Mouse (Mus musculus): Measurements from ENCODE around the gene Ece1. TPM values are rescaled to one million over a fixed set of nuclear protein-coding genes. Genes with fewer than 3 reads are reported as not detected.

The Ece1 gene
- total RNA-seq, 2 experiments from 2014 or later: 47.6 to 54.2 TPM

DNA sequence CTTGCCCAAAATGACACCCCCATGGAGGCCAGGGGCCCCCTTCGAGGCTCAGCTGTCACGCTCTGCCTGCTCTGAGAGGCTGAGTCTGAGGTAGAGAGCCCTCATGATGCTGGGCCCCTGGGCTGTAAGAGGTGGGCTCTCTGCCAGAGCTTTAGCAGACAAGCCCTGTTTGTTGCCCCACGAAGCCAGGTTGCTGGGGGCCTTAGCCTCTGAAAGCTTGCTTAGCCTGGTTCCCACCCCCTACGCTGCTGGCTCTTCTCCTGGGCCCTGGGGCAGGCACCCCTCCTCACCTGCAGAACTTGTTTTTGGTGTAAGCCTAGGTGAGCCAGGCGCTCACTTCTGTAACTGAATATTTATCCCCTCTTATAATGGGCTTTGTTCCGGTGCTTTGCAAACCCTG lies 55.6 kb downstream of the Ece1 start:
- no peak for DNase-seq

DNA sequence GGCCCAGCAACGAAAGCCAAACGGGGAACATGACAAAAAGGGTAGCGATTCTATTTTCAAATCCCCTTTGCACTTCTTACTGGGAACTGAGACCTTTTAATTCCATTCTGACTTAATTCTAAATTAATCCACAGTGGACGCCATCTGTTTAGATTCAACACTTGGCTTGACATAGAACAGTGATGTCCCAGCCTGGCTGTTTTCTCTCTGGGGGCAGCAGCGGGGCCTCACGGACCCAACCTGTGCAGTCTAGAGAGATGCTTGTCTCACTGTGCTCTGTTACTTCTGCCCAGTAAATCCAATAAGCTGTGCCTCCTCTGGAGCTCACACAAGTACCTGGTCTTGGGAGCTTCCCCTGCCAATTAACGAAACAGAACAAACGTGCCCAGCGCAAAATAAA lies 56.5 kb downstream of the Ece1 start:
- no peak for DNase-seq

DNA sequence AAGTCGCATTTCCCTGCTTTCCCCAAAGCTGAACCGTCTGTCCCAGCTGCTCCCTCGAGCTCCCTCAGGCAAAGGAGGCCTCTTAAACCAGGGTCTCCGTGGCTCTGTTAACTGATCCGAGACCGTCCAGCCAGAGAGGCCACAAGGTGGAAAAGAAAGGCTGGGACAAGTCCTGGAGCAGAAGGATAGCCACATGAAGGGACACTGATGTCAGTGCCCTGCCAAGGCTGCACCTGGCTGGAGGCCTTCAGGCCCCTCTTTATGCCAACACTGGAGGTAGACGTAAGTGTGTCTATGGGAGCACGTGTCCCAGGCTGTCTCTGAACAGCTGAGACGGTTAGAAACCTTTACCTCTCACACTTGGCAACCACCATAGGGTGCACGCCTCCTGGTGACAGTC lies 57.1 kb downstream of the Ece1 start:
- no peak for DNase-seq

DNA sequence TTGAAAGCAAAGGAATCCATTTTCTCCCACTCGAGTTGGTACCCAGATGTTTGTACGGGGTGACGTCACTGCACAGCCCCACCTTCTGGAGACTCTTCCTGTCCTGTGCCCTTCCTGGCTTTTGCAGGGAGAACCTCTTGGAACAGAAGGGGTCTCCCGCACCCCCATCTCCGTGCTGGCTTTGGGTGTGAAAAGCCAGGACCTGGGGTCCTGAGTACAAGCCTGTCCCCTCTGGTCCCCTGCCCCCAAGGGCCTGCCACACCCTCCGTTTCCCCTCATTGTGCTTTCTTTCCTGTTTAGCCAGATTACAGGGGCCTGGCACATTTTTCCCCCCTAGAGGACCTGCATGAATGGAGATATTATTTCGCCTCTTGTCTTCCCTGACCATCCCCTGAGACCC lies 58.0 kb downstream of the Ece1 start:
- peak; percentile 48 for DNase-seq

DNA sequence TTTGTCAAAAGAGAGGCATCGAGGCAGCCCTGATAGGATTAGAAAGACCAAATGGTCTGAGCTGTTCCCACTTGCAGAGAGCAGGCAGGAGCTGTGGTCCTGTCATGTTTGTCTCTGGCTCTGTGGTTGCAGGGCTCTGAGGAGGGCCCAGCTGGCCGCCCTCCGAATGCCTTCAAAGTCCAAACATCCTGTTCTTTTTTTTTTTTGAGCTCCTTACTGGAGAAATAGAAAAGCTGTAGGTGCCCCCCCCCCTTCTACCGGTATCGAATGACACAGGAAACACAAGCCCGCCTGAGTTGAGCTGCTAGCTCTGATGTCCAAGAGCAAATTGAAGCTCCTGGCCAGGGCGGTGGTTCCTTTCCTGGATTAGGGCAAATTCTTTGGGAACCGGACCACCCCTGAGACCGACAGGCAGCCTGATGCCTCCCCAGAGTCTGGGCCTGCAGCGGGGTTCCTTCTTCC lies 58.5 kb downstream of the Ece1 start:
- DNase-seq: peak; percentile 35

DNA sequence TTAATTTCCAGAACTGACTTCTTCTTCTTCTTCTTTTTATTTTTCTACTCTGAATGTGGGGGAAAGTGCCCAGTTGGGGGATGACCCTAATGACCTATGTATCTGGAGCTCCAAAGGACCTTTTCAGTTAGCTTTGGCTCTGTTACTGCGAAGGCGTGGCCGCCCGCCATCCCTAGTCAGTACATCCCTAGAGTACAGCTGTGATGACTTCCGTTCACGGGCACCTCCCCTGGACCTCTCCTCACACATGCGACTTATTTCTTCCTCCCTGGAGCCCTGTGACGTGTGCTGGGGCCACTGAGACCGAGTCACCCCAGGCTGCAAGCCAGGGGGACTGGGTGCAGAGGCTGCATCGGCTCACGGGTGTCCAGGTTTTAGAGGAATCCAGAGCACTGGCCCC lies 59.5 kb downstream of the Ece1 start:
- no peak for DNase-seq

DNA sequence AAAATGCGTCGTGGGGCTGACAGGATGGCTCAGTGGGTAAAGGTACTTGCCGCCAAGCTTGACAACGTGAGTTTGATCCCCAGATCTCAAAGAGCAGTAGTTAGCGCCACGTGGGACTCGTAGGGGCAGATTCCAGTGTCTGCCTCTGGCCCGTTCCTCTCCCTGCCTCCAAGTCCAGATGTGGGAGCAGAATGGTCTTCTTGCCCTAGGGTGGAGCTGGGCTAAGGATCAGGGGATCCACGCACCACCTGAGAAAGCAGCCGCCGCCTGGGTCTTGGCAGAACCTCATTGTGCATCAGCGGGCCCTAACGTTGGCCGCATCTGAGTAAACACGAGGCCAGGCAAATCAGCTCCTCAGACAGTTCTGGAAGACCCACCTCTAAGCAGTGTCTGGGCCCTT lies 61.0 kb downstream of the Ece1 start:
- no peak for DNase-seq

DNA sequence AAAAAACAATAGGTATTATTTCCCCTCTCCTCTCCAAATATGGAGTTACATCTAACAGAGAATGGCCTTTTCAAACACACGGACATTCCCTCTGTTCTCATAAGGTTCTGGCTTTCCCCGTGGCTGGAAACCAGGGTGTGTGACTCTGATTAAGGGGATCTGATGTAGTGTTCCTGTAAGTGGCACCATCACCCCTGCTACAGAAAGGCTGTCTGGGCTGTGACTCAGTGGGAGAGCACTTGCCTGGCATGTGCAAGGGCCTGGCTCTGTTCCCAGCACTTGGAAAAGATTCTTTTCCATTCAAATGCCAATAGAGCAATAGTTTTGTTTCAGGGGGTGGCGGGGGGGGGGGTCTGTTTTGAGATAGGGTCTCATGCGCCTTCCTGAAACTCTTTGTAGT lies 63.1 kb downstream of the Ece1 start:
- DNase-seq: no peak

DNA sequence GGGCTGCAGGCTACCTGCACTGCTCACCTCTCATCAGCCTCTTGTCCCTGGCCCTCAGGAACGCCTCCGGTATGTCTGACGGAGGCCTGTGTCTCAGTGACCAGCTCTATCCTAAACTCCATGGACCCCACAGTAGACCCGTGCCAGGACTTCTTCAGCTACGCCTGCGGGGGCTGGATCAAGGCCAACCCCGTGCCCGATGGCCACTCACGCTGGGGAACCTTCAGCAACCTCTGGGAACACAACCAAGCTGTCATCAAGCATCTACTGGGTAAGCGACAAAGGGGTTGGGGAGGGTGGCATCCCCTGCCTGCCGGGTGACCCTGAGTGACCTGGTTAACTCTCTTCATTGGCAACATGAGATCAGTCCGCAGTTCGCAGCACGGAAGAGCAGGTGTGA lies 64.1 kb downstream of the Ece1 start:
- DNase-seq: no peak

DNA sequence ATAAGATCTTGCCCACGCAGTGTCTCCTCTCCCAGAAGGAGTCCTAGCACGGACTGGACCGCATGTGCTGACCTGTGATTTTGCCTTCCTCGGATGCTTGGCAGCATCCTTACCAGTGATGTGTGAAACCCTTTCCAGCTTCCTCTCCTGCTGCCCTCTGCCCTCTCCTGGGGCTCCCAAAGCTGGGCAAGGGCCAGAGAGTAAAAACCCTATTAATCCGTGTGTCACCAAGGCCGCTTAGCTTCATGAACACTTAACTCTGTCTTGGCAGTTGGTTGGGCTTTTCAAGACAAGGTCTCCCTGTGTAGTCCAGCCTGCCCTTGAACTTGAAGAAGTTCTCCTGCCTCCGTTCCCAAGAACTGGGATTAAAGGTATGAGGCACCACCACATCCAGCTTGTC lies 65.1 kb downstream of the Ece1 start:
- DNase-seq: no peak

DNA sequence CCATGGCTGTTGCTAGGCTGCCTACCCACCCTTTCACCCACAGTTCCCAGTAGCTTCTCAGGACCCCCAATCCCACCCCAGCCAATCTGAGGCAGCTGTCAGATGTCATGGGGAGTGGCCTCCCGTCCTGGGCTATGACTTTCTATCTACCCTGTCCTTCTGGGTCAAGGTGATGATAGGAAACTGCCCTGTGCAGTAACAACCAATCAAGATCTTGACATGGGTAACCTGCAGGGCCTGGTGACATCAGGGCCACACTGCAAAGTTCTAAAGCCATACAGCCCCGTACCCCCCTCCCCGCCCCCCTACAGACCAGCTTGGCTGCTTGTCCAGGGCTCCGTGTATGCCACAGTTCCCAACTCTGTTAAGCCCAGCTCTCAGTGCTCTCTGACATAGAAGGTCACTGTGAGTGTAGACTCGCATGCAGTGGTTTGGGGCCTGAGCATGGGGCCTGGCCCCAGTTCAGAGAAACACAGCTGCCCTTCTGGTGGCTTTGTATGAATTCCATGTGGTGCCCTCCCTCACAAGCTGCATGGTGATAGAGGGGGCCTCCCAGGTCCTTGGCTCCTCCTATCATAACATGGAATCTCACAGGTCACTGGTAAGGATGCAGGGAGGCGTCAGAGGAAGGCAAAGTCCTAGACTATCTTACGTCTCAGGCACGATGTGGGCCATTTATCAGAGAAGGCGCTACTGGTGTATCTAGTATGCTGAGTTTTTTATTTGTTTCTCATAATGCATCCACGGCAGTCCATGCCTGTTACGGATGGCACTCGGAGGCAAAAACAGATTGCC lies 65.9 kb downstream of the Ece1 start:
- DNase-seq: no peak

DNA sequence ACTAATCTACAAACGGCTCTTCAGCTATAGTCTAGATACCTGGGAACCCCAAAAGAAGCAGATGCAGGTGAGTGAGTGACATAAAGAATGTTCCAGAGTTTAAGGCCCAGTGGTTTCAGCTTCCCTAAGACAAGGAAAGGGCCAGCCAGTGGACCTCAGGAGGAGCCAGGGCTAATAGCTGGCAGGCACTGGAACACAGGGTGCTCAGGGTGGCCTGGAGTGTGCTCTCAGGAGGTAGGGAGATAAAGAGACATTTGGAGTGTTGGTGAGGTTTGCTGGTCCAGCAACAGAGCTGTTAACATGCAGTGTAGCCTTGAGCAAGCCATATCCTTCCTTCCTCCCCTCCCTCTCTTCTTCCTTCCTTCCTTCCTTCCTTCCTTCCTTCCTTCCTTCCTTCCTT lies 66.8 kb downstream of the Ece1 start:
- no peak for DNase-seq

DNA sequence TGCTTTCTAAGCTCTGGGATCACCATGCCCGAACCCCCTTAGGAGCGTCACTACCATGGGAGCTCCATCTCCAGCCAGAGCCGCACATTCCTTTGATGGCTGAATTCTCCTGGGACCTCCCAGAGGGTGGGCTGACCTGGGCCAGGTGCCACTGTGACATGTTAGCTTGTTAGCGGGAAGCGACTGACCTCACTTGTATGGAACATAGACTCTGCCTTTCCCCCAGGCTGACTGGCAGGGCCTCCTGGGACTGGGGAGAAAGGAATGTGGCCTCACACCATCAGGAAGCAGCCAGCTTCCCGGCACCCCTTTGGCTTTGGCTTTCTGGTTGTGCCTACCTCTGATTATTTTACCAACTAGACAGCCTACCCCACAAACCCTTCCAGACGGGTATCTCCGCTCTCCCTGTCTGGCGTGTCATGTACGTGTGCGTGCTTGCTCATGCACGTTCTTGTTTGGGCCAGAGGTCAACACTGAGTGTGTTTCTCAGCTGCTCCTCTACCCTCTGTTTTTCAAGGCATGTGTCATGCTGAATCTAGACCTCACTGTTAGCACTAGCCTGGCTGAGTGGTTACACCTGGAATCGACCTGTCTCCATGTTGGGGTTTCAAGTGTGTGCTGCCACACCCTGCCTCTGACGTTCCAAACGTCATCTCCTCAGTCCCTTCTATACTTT lies 67.4 kb downstream of the Ece1 start:
- no peak for DNase-seq

DNA sequence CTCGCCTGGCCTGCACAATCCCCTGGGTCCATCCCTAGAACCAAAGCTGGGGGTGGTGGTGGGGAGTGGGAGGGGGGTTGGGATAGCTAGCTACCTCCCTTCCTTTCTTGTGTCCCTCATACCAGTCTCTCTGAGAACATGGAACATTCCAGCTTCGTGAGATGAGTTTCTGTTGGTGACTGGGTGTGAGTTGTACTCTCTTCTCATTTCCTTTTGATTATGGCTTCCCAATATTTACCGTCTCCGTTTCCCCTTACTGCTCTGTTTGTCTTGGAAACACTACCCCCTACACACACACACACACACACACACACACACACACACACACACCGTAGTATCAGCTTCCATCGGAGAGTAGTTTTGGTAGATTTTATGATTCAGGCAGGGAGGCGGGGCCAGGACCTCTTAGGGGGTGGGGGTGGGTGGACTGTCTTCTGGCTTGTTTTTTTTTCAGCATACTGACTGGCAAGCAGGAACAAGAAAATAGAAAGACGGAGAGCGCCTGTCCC lies 68.5 kb downstream of the Ece1 start:
- peak; percentile 34 for DNase-seq

DNA sequence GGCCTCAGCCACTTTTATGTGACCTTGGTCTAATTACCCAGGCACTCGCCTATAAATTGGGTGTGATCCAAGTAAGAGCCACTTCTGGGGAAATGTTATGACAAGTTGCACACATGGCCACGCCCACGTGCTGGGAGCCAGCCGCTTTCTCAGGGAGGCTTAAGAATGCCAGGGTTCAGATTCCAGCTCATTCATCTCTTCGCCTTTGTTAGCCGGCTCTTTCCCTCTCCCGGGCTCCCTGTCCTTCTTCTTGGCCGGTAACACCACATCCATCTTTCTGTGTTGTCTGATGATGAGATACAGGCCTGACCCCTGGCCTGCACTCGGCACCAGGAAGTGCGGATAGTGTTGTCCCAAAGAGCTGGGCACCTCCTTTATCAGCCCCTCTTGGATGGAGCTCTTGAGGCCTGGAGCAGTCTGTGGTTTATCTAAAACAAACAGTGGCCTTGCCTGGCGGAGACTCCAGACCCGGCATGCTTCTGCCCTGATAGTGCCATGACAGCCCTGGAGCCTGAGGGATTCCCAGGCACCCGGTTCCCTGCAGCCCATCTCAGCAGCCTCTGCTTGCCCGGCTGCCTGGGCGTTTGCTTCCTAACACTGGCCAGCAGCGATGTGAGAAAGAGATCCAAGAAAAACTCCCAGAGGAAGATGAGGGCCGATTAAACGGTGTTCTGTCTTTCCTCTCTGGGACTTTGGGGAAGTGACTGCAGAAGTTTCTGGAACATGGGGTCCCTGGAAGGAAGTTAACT lies 69.1 kb downstream of the Ece1 start:
- peak; percentile 73 for DNase-seq

DNA sequence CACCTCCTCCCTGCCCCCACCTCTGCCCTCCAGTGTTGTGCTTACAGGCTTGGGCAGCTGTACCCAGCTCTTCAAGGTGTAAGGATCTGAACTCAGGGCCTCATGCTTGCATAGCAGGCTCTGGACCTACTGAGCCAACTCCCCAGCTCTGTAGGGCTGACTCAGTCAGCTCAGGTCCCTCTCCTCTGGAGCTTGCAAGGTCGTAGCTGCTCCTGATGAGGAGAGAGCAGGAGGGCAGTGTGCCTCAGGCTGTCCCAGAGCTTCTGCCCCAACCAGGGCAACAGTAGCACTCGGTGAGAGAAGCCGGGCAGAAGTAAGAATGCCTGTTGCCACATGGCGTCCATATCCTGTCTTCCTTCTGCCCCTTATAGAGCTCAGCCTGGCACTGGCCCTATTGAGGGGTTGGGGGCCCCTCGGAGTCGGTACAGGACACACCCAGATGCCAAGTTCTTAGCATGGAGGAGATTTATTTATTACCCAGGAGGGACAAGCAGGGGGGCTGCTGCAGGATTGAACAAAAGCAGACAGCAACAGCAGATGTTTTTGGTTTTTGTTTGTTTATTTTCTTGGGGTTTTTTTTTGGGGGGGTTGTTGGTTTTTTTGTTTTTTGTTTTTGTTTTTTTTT lies 70.6 kb downstream of the Ece1 start:
- no peak for DNase-seq

DNA sequence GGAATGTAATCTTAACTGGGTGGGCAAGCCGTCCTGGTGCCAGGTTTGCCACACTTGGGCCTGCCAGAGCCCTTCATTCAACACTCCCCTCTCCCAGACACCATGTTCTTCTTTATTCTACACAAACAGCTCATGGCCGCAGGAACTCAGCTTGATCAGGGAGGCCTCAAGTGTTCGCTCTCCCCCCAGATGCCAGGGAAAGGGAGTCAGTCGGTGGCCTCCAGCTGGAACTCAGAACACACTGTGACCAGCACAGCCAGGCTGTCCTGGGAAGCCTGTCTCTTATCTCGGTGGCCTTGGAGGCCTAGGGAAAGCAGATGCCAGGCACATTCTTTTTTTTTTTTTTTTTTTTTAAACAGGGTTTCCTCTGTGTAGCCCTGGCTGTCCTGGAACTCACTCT lies 71.3 kb downstream of the Ece1 start:
- DNase-seq: no peak

DNA sequence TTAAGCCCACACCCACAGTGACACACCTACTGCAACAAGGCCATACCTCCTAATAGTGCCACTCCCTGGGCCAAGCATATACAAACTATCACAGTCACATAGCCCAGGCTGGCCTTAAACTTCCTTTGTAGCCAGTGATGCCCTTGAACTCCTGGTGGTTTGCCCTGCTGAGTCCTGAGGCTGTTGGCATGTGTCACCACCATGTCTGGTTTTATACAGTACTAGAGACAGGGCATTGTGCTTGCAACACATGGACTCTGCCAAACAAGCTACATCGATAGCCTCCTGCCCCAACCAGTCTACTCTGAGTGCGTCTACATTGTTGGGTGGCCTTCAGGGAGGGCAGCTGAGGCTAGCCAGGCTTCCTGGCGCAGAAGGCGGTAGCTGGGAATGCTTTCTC lies 74.1 kb downstream of the Ece1 start:
- no peak for DNase-seq

DNA sequence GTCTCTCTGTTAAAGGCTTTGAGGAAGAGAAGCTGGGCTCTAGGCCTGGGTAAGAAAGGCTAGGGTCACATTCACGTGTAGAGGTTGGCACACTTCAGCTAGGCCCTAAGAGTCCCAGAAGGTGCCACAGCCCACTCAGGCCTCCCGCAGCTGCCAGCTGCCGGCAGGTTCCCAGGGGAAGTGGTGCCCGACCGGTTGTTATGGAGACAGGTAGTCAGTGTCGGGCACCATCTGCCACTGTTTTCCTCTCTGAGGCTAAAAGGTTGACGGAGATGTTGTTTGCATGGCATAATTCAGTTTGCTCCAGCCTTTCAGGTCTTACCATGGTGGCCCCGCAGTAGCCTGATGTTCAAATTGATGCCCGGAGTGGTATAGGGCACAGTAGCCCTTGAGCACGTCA lies 78.0 kb downstream of the Ece1 start:
- DNase-seq: no peak

DNA sequence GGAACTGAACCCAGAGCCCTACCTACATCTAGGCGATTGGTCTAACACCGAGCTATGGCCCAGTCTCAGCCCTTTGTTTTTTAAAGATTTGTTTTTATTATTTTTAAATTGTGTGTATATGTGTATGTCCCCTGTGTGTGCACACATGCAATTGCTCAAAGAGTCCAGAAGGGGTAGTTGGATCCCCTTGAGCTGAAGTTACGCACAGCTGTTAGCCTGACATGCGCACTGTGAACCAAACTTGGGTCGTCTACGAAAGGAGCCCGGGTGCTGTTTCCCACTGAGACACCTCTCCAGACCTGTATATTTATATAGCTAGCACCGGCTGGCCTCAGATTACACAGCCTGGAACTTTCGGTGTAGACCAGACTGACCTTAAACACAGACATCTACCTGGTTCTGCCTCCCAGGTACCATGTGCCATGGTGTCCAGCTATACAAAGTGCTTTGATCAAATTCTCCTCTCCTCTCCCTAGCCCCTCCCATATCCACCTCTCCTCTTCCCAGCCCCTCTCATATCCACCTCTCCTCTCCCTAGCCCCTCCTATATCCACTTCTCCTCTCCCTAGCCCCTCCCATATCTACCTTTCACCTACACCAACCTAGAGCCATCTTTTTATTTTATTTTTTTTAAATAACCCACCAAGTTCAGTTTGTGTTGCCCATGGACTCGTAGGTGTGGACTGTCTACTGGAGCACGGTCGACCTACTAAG lies 79.3 kb downstream of the Ece1 start:
- no peak for DNase-seq

DNA sequence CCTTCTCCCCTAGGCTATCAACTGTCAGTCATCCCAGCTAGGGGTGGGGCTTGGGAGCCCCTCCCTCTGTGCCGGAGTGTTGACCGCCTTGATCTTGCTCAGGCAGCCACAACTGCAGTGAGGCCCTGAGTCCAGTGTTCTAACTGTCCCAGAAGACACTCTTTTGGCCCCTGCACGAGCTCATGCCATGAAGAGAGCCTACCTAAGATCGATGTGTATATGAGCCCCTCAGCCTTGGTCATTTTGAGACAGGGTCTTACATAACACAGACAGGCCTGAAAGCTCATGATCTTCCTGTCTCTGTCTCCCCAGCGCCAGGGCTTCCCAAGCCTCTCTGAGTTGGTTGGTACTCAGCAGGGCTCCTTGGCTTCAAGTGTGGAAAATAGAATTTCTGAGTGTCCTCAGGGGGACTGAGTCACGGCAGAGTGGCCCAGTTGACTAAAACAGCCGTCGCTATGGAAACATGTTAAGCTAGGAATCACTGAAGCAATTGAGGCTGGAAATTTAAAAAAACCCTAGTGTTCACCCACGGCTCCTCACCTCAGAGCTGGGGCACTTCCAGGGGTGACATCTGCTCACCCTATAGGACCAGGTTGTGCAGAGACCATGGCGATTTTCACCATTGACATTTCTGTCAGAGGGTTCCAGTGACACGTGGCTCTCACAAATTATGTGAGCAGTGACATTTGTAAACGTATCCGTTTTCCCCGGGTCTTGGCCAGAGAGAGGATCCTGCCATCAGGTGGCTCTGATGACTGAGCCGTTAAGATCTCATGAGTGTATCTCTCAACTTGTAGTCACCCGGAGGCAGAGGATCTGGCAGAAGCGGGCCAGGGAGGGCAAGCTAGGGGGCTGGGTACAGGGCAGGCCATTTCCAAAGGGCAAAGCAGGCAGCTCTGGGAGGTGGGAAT lies 80.1 kb downstream of the Ece1 start:
- peak; percentile 80 for DNase-seq

All from gastrocnemius, postnatal 25 days (tissue).